Mouse (Mus musculus): ENCODE data around the gene Oas1c.
"Not testable (repeated sequence)": the region's sequence is repeated elsewhere in the genome, so short reads cannot be mapped to it uniquely, and the experiment has no call there.

GRCm38 (mm10) chr5:120798147-120798546, 14.2 kb downstream of the Oas1c start:
- not testable (repeated sequence) for TF ChIP-seq CTCF (IDR thresholded peaks at IDR 0.05; ENCODE audit: borderline replicate concordance, insufficient read depth, low read depth, low read length); POLR2A (IDR thresholded peaks at IDR 0.05; ENCODE audit: borderline replicate concordance, insufficient read depth, low read length)

Data from cerebellum, adult 2 months (tissue).